Mouse (Mus musculus): Measurements from ENCODE around the gene Rpusd1. TPM values are rescaled to one million over a fixed set of nuclear protein-coding genes. Genes with fewer than 3 reads are reported as not detected.

The Rpusd1 gene
- polyA plus RNA-seq, 1 experiment = 10.1 TPM

DNA sequence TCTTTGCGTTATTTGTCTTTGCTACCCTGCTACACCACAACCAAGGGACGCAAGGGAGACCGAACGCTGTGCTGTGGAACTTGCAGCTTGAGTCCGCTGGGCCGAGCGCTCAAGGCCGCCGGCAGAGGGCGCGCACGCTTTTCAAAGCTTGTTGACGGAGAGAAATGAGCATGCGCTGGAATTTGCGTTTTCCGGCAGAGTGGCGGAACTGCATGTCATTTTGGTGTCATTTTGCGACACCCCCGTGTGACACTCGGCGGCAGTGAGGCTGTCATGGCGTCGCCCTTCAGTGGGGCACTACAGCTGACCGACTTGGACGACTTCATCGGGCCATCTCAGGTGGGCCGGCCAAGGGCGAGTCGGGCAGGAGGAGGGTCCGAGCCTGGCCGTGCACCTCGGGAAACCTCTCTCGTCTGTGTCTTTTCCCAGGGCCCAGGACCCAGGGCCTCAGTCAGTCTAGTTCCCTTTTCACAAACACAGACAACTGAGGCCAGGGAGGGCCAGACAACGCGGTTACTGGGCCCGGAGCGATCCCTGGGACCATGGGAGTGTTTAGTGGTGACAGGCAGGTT is 46.2 kb downstream of the Rpusd1 start, which contains the start of gene Narfl:
Narfl (plus strand) TSS at position 228 of the 572 bp plus-strand sequence.
- Histone ChIP-seq H3K27ac (ENCODE audit: insufficient read depth, low read depth, low read length) (no peak within 1 kb of the TSS), H3K4me1 (ENCODE audit: control insufficient read depth, insufficient read depth, low read length) (peaks cover 2% of the 10 kb centered on the region; the same call in 1 of the 2 replicates), H3K4me3 (ENCODE audit: insufficient read depth, low read length) (peak within 1 kb of the TSS; percentile 69)
- TF ChIP-seq CTCF (IDR thresholded peaks at IDR 0.05; ENCODE audit: low read depth, low read length) (peak; percentile 79), POLR2A (IDR thresholded peaks at IDR 0.05; ENCODE audit: borderline replicate concordance, low read depth, low read length) (no peak)

DNA sequence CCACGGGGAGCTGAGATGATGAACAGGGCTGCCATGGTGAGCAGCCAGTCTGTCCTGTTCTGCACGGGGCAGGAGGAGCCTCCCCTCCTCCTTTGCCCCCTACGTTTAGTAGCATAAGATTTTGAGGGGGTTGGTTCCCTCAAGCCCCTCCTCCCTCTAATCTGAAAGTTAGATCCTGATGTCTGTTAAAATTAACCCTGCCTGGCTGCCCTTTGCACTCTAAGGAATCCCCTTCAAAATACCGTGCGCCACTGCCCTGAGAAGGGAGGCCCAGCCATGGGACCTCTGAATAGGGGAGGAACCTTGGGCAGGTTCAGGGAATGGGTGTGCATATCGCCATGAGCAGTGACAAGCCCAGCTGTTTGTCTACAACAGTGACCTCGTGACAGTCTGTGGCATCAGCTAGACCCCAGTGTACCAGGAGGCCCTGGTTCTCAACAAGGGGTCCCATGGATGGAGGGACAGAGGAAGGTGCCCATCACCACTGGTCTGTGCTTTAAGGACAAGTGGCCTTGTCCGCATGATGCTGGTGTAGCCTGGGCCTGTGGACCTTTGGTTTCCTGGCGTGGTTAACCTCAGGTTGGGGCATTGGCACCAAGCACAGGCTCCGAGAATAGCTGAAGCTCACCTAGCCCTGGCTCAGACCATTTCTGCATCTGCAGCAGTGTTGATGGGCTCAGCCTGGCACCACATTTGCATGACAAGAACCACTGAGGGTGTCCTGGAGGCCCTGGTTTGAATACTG is 48.0 kb downstream of the Rpusd1 start:
- Histone ChIP-seq H3K27ac (ENCODE audit: insufficient read depth, low read depth, low read length) (no peak overlapping the region), H3K4me3 (ENCODE audit: insufficient read depth, low read length) (no peak overlapping the region), H3K4me1 (ENCODE audit: control insufficient read depth, insufficient read depth, low read length) (peaks cover 2% of the 10 kb centered on the region; the same call in 1 of the 2 replicates)
- TF ChIP-seq POLR2A (IDR thresholded peaks at IDR 0.05; ENCODE audit: borderline replicate concordance, low read depth, low read length) = no peak
- no peak for TF ChIP-seq CTCF (IDR thresholded peaks at IDR 0.05; ENCODE audit: low read depth, low read length)

DNA sequence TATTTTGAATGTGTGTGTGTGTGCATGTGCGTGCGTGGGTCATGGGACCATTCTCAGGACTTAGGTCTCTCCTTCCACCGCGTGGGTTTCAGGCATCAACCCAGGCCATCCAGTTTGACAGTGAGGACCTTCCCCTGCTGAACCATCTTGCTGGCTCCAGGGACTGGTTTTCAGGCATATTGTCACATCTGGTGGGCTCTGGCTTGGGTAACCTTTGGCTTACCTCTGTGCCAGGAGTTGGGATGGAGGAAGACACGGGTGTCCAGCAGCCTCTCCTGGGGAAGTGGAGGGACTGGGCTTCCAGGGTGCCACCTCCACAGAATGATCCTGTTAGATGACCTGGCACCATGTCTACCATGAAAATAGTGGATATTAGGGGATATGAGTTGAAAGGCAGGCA is 50.5 kb downstream of the Rpusd1 start:
- no peak overlapping the region for H3K4me3 ChIP-seq (ENCODE audit: insufficient read depth, low read length)
- no peak overlapping the region for H3K27ac ChIP-seq (ENCODE audit: insufficient read depth, low read depth, low read length)
- H3K4me1 ChIP-seq (ENCODE audit: control insufficient read depth, insufficient read depth, low read length) = peaks cover 2% of the 10 kb centered on the region; the same call in 1 of the 2 replicates
- TF ChIP-seq CTCF (IDR thresholded peaks at IDR 0.05; ENCODE audit: low read depth, low read length) (no peak), POLR2A (IDR thresholded peaks at IDR 0.05; ENCODE audit: borderline replicate concordance, low read depth, low read length) (no peak)

Other genes with a start within 250 kb of the Rpusd1 start
- gene Sstr5, start 230.4 kb upstream of the Rpusd1 start, polyA plus RNA-seq (2012; ENCODE audit: insufficient read depth, insufficient read length, missing spikeins) = not detected in 2 replicates
- not detected in 2 replicates for gene Sox8, start 157.0 kb upstream of the Rpusd1 start, polyA plus RNA-seq (2012; ENCODE audit: insufficient read depth, insufficient read length, missing spikeins)
- gene Lmf1, start 148.6 kb upstream of the Rpusd1 start, polyA plus RNA-seq (2012; ENCODE audit: insufficient read depth, insufficient read length, missing spikeins) = 21.4 and 22.5 TPM in 2 replicates
- not detected in 2 replicates for gene Gng13, start 10.5 kb upstream of the Rpusd1 start, polyA plus RNA-seq (2012; ENCODE audit: insufficient read depth, insufficient read length, missing spikeins)
- gene Chtf18, start 251 bp upstream of the Rpusd1 start, polyA plus RNA-seq (2012; ENCODE audit: insufficient read depth, insufficient read length, missing spikeins) = 7.4 and 14.1 TPM in 2 replicates
- gene Mslnl, start 8.4 kb downstream of the Rpusd1 start, polyA plus RNA-seq (2012; ENCODE audit: insufficient read depth, insufficient read length, missing spikeins) = not detected in 2 replicates
- not detected in 2 replicates for gene Msln, start 26.7 kb downstream of the Rpusd1 start, polyA plus RNA-seq (2012; ENCODE audit: insufficient read depth, insufficient read length, missing spikeins)
- 36.9 and 40.9 TPM in 2 replicates for gene Narfl, start 46.1 kb downstream of the Rpusd1 start, polyA plus RNA-seq (2012; ENCODE audit: insufficient read depth, insufficient read length, missing spikeins)
- gene Haghl, start 58.0 kb downstream of the Rpusd1 start, polyA plus RNA-seq (2012; ENCODE audit: insufficient read depth, insufficient read length, missing spikeins) = 30.4 and 31.0 TPM in 2 replicates
- not detected in 2 replicates for gene Ccdc78, start 58.9 kb downstream of the Rpusd1 start, polyA plus RNA-seq (2012; ENCODE audit: insufficient read depth, insufficient read length, missing spikeins)
- 64.5 and 70.6 TPM in 2 replicates for gene Fam173a, start 65.2 kb downstream of the Rpusd1 start, polyA plus RNA-seq (2012; ENCODE audit: insufficient read depth, insufficient read length, missing spikeins)
- not detected in 2 replicates for gene AC134908.4, start 68.0 kb downstream of the Rpusd1 start, polyA plus RNA-seq (2012; ENCODE audit: insufficient read depth, insufficient read length, missing spikeins)
- 13.1 and 14.6 TPM in 2 replicates for gene Metrn, start 69.5 kb downstream of the Rpusd1 start, polyA plus RNA-seq (2012; ENCODE audit: insufficient read depth, insufficient read length, missing spikeins)
- not detected in 2 replicates for gene Fbxl16, start 81.4 kb downstream of the Rpusd1 start, polyA plus RNA-seq (2012; ENCODE audit: insufficient read depth, insufficient read length, missing spikeins)
- 11.9 and 14.0 TPM in 2 replicates for gene Wdr24, start 96.0 kb downstream of the Rpusd1 start, polyA plus RNA-seq (2012; ENCODE audit: insufficient read depth, insufficient read length, missing spikeins)
- 16.3 and 18.0 TPM in 2 replicates for gene Jmjd8, start 101.2 kb downstream of the Rpusd1 start, polyA plus RNA-seq (2012; ENCODE audit: insufficient read depth, insufficient read length, missing spikeins)
- 84.9 and 89.7 TPM in 2 replicates for gene Stub1, start 105.7 kb downstream of the Rpusd1 start, polyA plus RNA-seq (2012; ENCODE audit: insufficient read depth, insufficient read length, missing spikeins)
- gene Rhbdl1, start 109.6 kb downstream of the Rpusd1 start, polyA plus RNA-seq (2012; ENCODE audit: insufficient read depth, insufficient read length, missing spikeins) = 1.6 and 3.7 TPM in 2 replicates
- gene Gm20683, start 114.1 kb downstream of the Rpusd1 start, polyA plus RNA-seq (2012; ENCODE audit: insufficient read depth, insufficient read length, missing spikeins) = 1.5 TPM in 1 of 2 replicates, not detected in the other
- 30.8 and 35.1 TPM in 2 replicates for gene Rhot2, start 117.2 kb downstream of the Rpusd1 start, polyA plus RNA-seq (2012; ENCODE audit: insufficient read depth, insufficient read length, missing spikeins)
- gene Wdr90, start 133.8 kb downstream of the Rpusd1 start, polyA plus RNA-seq (2012; ENCODE audit: insufficient read depth, insufficient read length, missing spikeins) = 11.7 and 13.1 TPM in 2 replicates
- gene Mcrip2, start 141.1 kb downstream of the Rpusd1 start, polyA plus RNA-seq (2012; ENCODE audit: insufficient read depth, insufficient read length, missing spikeins) = 10.3 and 16.6 TPM in 2 replicates
- 16.1 and 17.0 TPM in 2 replicates for gene Mettl26, start 147.4 kb downstream of the Rpusd1 start, polyA plus RNA-seq (2012; ENCODE audit: insufficient read depth, insufficient read length, missing spikeins)
- 0.84 and 1.4 TPM in 2 replicates for gene Wfikkn1, start 153.2 kb downstream of the Rpusd1 start, polyA plus RNA-seq (2012; ENCODE audit: insufficient read depth, insufficient read length, missing spikeins)
- gene Rab40c, start 192.1 kb downstream of the Rpusd1 start, polyA plus RNA-seq (2012; ENCODE audit: insufficient read depth, insufficient read length, missing spikeins) = 30.0 and 32.8 TPM in 2 replicates
- gene Pigq, start 217.3 kb downstream of the Rpusd1 start, polyA plus RNA-seq (2012; ENCODE audit: insufficient read depth, insufficient read length, missing spikeins) = 51.1 and 53.4 TPM in 2 replicates
- gene Nhlrc4, start 217.3 kb downstream of the Rpusd1 start, polyA plus RNA-seq (2012; ENCODE audit: insufficient read depth, insufficient read length, missing spikeins) = not detected in 2 replicates
- gene A930017K11Rik, start 224.9 kb downstream of the Rpusd1 start, polyA plus RNA-seq (2012; ENCODE audit: insufficient read depth, insufficient read length, missing spikeins) = not detected in 2 replicates

Data from bone marrow macrophage, adult 2 months (primary cell).